ENCODE assay signal across 20 mouse cellular contexts in the genomic region with DNA sequence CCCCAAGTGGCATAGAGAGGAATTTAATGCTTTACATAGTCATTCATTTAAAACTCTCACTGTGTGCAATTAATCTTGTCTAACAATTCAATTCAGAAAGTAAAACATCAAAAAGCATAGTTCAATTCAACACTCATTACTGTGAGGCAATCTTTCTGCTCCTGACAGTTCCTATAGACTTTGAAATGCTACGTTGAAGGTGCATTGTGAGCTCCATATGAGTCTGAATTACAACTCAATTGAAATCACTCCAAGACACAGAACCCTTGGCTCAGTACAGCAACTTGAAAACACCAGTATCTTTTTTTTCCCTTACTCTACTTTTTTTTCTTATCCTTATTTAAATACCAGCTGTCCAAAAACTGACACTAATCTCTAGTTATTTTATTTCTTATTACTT.
DNase-seq lines count a peak whose midpoint lies in the region; ATAC-seq lines count a peak whose summit lies in the region.
"Had no signal": no experiment of that assay in that cellular context is flagged by ENCODE, and none has a peak within 500 bp of the region (broad histone marks: within the 10 kb centered on the region; RNA-seq: fewer than 3 reads in every experiment).

No protein-coding gene starts in this region.

- WGBS in forebrain, embryonic 13.5 days: 0% methylated on average over 1 of the region's 1 CpGs
- WGBS in forebrain, embryonic 12.5 days: 3% methylated on average over 1 of the region's 1 CpGs
- 0% methylated on average over 1 of the region's 1 CpGs for WGBS in midbrain, embryonic 11.5 days
- 35% methylated on average over 1 of the region's 1 CpGs for WGBS in midbrain, embryonic 10.5 days
- WGBS in forebrain, embryonic 15.5 days: 2% methylated on average over 1 of the region's 1 CpGs

- H3K9ac ChIP-seq in forebrain, embryonic 13.5 days: no peak overlapping the region
- no peak overlapping the region for H3K9ac ChIP-seq in forebrain, embryonic 12.5 days
- H3K9ac ChIP-seq in midbrain, embryonic 11.5 days (ENCODE audit: low read length): no peak overlapping the region
- H3K9ac ChIP-seq in forebrain, embryonic 15.5 days (replicated peaks): no peak overlapping the region
- H3K9ac ChIP-seq: embryonic facial prominence, embryonic 15.5 days; heart, embryonic 12.5 days; hindbrain, embryonic 15.5 days had no signal

- no peaks in the 10 kb centered on the region for H3K36me3 ChIP-seq in forebrain, embryonic 13.5 days (ENCODE audit: poor library complexity, severe bottlenecking)
- no peaks in the 10 kb centered on the region for H3K36me3 ChIP-seq in forebrain, embryonic 12.5 days (replicated peaks)
- no peaks in the 10 kb centered on the region for H3K36me3 ChIP-seq in midbrain, embryonic 11.5 days (ENCODE audit: control insufficient read depth, insufficient read depth, low read length)
- H3K36me3 ChIP-seq in midbrain, embryonic 10.5 days: no peaks in the 10 kb centered on the region
- H3K36me3 ChIP-seq in forebrain, embryonic 15.5 days: no peaks in the 10 kb centered on the region
- H3K36me3 ChIP-seq: embryonic facial prominence, embryonic 15.5 days; heart, embryonic 12.5 days; hindbrain, embryonic 10.5 days; hindbrain, embryonic 15.5 days had no signal

- H3K4me2 ChIP-seq in forebrain, embryonic 13.5 days: no peak overlapping the region
- no peak overlapping the region for H3K4me2 ChIP-seq in forebrain, embryonic 12.5 days
- no peak overlapping the region for H3K4me2 ChIP-seq in midbrain, embryonic 11.5 days
- H3K4me2 ChIP-seq in forebrain, embryonic 15.5 days (replicated peaks): no peak overlapping the region
- H3K4me2 ChIP-seq: embryonic facial prominence, embryonic 15.5 days; heart, embryonic 12.5 days; hindbrain, embryonic 15.5 days had no signal

- peak; percentile 77 for ATAC-seq in forebrain, embryonic 13.5 days
- ATAC-seq in forebrain, embryonic 12.5 days (ENCODE audit: low FRiP score): no peak; the same call in 1 of the 2 replicates
- 0 out of 2 replicates have a peak, but pooled peaks have one; percentile 28 for ATAC-seq in midbrain, embryonic 11.5 days (ENCODE audit: low FRiP score)
- peak; percentile 60; the same call in 1 of the 2 replicates for ATAC-seq in forebrain, embryonic 15.5 days (replicated peaks)
- ATAC-seq: inflammation-experienced regulatory T-cells, adult 6 months; intestine, postnatal 0 days had no signal

- peaks cover 35% of the 10 kb centered on the region for H3K4me1 ChIP-seq in forebrain, embryonic 13.5 days
- H3K4me1 ChIP-seq in forebrain, embryonic 12.5 days: peaks cover 22% of the 10 kb centered on the region
- peaks cover 6% of the 10 kb centered on the region; the same call in 1 of the 2 replicates for H3K4me1 ChIP-seq in midbrain, embryonic 11.5 days (ENCODE audit: control insufficient read depth, insufficient read depth, low read length)
- peaks cover 44% of the 10 kb centered on the region for H3K4me1 ChIP-seq in midbrain, embryonic 10.5 days
- peaks cover 9% of the 10 kb centered on the region; the same call in 1 of the 2 replicates for H3K4me1 ChIP-seq in forebrain, embryonic 15.5 days
- H3K4me1 ChIP-seq: embryonic facial prominence, embryonic 15.5 days; heart, embryonic 12.5 days had no signal

- no peaks in the 10 kb centered on the region for H3K9me3 ChIP-seq in forebrain, embryonic 13.5 days (replicated peaks)
- H3K9me3 ChIP-seq in forebrain, embryonic 12.5 days: no peaks in the 10 kb centered on the region
- no peaks in the 10 kb centered on the region for H3K9me3 ChIP-seq in midbrain, embryonic 11.5 days (ENCODE audit: control insufficient read depth, low read length)
- no peaks in the 10 kb centered on the region for H3K9me3 ChIP-seq in midbrain, embryonic 10.5 days (replicated peaks)
- no peaks in the 10 kb centered on the region for H3K9me3 ChIP-seq in forebrain, embryonic 15.5 days
- H3K9me3 ChIP-seq: embryonic facial prominence, embryonic 15.5 days; heart, embryonic 12.5 days; hindbrain, embryonic 10.5 days; hindbrain, embryonic 15.5 days had no signal

- no peak for DNase-seq in midbrain, embryonic 11.5 days (ENCODE audit: low spot score, missing footprints)
- no peak for DNase-seq in midbrain, embryonic 10.5 days (ENCODE audit: low spot score)
- no peak for DNase-seq in adrenal gland, postnatal 36 days
- DNase-seq: adrenal gland, adult 2 months; adrenal gland, postnatal 25 days; cerebellum, adult 11 months; cerebellum, adult 8-10 months; cerebellum, postnatal 14 days; gastrocnemius, adult 2 months; gastrocnemius, postnatal 25 days had no signal

- no peak overlapping the region for H3K27ac ChIP-seq in forebrain, embryonic 13.5 days
- no peak overlapping the region for H3K27ac ChIP-seq in forebrain, embryonic 12.5 days
- no peak overlapping the region for H3K27ac ChIP-seq in midbrain, embryonic 11.5 days (ENCODE audit: low read depth, low read length)
- H3K27ac ChIP-seq in midbrain, embryonic 10.5 days (replicated peaks): no peak overlapping the region
- H3K27ac ChIP-seq in forebrain, embryonic 15.5 days (replicated peaks): no peak overlapping the region
- H3K27ac ChIP-seq: embryonic facial prominence, embryonic 15.5 days; gastrocnemius, adult 2 months; hindbrain, embryonic 10.5 days; hindbrain, embryonic 15.5 days had no signal

- no peaks in the 10 kb centered on the region for H3K27me3 ChIP-seq in forebrain, embryonic 13.5 days
- no peaks in the 10 kb centered on the region for H3K27me3 ChIP-seq in forebrain, embryonic 12.5 days
- H3K27me3 ChIP-seq in midbrain, embryonic 11.5 days (ENCODE audit: control insufficient read depth, insufficient read depth, low read length): no peaks in the 10 kb centered on the region
- H3K27me3 ChIP-seq in midbrain, embryonic 10.5 days (ENCODE audit: low read depth, poor library complexity, severe bottlenecking): no peaks in the 10 kb centered on the region
- H3K27me3 ChIP-seq in forebrain, embryonic 15.5 days: no peaks in the 10 kb centered on the region
- H3K27me3 ChIP-seq: embryonic facial prominence, embryonic 15.5 days; heart, embryonic 12.5 days; hindbrain, embryonic 15.5 days had no signal

- no peak overlapping the region for H3K4me3 ChIP-seq in forebrain, embryonic 13.5 days
- no peak overlapping the region for H3K4me3 ChIP-seq in forebrain, embryonic 12.5 days (replicated peaks)
- H3K4me3 ChIP-seq in midbrain, embryonic 11.5 days (ENCODE audit: low read depth, low read length): no peak overlapping the region
- no peak overlapping the region for H3K4me3 ChIP-seq in midbrain, embryonic 10.5 days
- H3K4me3 ChIP-seq in forebrain, embryonic 15.5 days: no peak overlapping the region
- H3K4me3 ChIP-seq: embryonic facial prominence, embryonic 15.5 days; erythroblast, embryonic 14.5 days; gastrocnemius, adult 2 months; heart, embryonic 12.5 days; hindbrain, embryonic 10.5 days; hindbrain, embryonic 15.5 days had no signal
